Mouse (Mus musculus) thymus, adult 2 months (tissue): ENCODE results near the gene Myo1g.

Experiments
- CTCF ChIP-seq: fragments of 200-500 bp; IDR thresholded peaks from 2 replicates; pipeline ENCODE4 v1.5.1; 2012; ENCODE audit warnings: mild to moderate bottlenecking, control low read depth, low read length, moderate library complexity, borderline replicate concordance; ENCODE audit not compliant: control insufficient read depth, poor library complexity, insufficient read depth; ENCODE audit errors: extremely low read depth
- POLR2A ChIP-seq: fragments of 200-500 bp; IDR thresholded peaks from 2 replicates; pipeline ENCODE4 v1.6.1; 2012; ENCODE audit warnings: mild to moderate bottlenecking, low read length, control low read depth, moderate library complexity; ENCODE audit not compliant: control insufficient read depth, poor library complexity, insufficient read depth; ENCODE audit errors: extremely low read depth

DNA sequence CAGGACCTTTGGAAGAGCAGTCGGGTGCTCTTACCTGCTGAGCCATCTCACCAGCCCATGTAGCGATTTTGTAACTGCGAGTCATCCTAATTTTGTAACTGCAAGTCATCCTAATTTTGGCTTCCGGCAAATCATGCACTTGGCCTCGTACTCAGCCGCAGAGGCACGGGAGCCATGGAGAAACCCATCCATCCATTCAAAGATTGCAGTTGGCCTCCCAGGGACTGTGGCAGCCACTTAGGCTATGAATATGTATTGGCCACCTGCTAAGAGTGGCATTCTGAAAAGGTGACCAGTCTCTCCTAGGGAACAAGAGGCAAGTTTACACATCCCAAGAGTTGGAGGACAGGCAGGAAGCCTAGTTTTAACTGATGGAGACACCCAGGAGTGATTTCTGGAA, 31.5 kb downstream of the Myo1g start:
- TF ChIP-seq CTCF, result no peak
- TF ChIP-seq POLR2A, result no peak
